Mouse (Mus musculus) yolk sac, embryonic 10.5 days (tissue): ENCODE results near the gene Ruvbl1.

Source experiments
- DNase-seq: peaks from one replicate; pipeline ENCODE4 v3.0.0-alpha.2; 2017; ENCODE audit warnings: low spot score

Ruvbl1 gene

DNA sequence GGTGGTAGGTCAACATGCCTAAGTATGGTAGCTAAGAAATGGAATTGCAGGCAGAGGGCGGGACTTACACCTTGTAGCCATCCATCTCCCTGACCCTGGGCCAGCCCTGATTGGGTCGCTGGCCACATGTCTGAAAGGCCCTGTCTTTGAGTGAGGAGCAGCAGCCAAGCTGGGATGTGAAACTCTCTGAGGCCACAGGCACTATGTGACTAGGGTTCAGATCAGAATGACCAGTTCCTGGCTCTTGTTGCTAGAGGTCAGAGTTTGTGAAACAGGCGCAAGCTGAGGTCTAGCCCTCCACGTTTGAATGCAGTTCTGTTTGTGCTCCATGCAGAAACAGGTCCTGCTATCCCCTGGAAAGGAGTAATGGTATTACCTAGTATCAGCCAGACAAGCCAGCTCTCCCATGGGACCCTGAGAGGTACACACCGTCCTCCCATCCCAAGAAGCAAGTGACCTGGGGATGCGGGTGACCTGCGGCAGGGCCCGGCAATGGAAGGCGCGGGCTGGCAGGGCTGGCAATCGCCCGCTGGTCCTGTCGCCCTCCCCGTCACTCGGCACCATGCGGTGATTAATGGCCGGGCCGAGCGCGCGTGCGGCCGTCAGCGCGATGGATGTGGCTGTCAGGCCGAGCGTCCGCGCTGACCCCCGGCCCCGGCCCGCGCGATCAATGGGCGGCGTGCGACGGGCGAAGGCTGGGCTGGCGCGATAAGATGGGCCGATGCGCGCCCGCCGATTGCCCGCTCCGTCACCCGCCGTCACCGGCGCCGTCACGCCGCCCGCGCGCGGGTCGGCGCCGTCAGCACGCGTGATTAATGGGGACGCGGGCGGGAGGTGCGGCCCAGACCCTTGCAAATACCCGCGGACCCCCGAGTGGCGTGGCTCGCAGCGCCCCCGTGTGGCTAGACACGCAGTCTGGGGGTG is 34.5 kb downstream of the Ruvbl1 start:
- DNase-seq, result peak; percentile 33

- no peak for DNase-seq
Measured at GRCm38 (mm10) chr6:88500405-88500767, 35.2 kb downstream of the Ruvbl1 start.

GRCm38 (mm10) chr6:88502030-88502970 is 37.1 kb downstream of the Ruvbl1 start:
- no peak for DNase-seq

DNA sequence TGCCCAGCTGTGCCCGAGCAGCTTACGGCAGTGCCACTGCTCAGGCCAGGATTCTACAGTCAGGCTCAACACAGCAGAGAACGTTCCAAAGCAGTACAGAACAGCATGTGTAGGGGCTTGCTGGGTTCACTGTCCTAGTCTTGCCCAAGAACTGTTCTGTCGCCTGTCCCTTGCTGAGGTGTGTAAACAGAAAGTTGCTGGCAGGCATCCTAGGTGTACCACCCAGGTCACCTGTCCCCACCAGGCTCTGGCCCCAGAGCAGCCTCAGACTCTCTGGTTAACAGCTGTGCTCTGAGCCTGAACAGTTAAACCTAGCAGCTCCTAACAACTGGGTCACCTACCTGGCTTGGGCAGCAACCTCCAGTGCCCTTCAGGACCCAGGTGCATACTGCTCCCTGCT is 37.8 kb downstream of the Ruvbl1 start:
- DNase-seq, result no peak

GRCm38 (mm10) chr6:88513984-88514383 is 48.8 kb downstream of the Ruvbl1 start:
- no peak for DNase-seq

DNA sequence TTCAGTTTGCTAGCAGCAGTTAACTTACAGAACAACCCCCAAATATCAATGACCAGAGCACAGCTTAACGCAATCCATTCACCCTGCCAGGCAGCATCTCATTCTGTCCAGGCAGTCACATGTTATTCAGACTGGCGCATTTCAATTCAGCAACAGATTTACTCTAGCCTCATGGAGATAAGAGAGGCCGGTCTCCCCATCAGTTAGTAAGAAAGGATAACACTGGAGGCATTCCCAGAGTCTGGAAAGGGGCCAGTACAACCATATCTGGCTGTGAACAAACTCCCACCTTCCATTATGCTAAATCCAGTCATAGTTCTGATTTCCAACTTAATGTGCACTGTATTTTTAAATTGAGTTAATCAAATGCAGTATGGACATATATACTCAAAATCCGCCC is 49.3 kb downstream of the Ruvbl1 start:
- no peak for DNase-seq

- no peak for DNase-seq
Measured at GRCm38 (mm10) chr6:88515971-88516370, 50.8 kb downstream of the Ruvbl1 start.

DNA sequence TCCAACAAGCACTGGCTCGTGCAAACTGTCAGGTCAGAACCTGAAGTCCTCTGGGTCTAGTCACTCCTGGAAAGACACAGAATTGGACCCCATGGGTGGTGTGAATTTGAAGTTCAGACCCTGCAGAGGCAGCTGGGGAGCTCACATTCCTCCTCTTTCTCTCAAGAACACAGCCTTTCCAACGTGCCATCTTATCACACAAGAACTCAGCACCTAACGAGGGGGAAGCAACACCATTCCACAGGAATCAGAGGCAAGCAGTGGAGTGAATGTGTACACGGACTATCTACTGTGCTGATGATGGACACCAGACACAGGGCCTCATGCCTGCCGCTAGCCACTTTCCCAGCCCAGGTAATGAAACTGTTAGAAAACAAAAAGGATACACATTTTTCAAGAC is 51.5 kb downstream of the Ruvbl1 start:
- no peak for DNase-seq

DNA sequence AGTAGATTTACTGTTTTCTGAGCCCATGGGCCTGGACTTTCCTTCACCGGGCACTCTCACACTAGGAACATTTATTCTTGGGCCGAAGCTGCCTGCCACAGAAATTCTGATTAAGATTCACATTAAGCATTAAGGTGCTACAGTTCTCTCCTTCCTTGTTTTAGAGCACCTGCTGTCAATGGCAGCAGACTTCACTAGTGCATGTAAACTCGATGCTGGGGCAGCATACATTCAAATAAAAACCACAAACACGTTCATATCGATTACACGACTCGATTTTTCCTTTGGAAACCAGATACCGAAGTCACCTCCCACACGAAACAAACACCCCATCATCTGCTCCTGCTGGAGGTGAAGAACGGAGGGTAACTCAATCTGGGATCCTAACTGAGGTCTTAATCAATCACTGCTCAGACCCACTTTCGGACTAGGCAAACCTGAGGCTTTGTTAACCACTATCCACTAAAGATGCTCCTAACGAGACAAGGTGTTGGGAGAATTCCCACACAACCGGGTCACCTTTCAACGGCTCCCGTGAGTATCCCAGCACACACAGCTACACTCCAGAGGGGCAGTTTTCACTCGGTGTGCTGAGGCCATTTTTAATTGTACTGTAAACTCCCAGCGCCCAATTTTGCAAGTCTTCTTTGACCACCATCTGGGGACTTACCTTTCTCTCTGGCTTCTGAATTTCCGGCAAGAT is 52.6 kb downstream of the Ruvbl1 start:
- no peak for DNase-seq

- DNase-seq, result peak; percentile 95
Measured at GRCm38 (mm10) chr6:88518404-88519263, 53.4 kb downstream of the Ruvbl1 start, which contains the start of gene Sec61a1. Gene Sec61a1, minus strand, starts transcription at chr6:88518905.

GRCm38 (mm10) chr6:88521821-88522220 is 56.6 kb downstream of the Ruvbl1 start:
- no peak for DNase-seq

DNA sequence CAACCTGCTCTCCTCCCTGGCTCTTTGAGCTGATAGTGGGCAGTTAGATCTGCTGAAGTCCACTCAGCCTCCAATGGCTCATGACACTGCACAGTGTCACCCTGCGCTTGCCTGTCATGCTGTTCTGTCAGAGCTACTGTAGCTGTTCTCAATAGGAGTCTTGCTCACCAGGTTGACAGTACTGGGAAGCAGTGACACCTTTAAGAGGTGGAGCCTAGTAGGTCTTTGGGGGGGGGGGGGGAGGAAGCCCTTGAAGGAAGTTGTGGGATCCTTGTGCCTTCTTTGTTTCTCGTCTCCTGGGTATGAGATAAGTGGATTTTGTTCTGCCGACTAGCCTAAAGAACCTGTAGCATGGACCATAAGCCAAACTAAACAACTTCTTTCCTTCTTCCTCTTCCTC is 57.4 kb downstream of the Ruvbl1 start:
- no peak for DNase-seq

- DNase-seq, result no peak
Measured at GRCm38 (mm10) chr6:88523043-88523442, 57.8 kb downstream of the Ruvbl1 start.

- no peak for DNase-seq
Measured at GRCm38 (mm10) chr6:88523451-88523850, 58.2 kb downstream of the Ruvbl1 start.

DNA sequence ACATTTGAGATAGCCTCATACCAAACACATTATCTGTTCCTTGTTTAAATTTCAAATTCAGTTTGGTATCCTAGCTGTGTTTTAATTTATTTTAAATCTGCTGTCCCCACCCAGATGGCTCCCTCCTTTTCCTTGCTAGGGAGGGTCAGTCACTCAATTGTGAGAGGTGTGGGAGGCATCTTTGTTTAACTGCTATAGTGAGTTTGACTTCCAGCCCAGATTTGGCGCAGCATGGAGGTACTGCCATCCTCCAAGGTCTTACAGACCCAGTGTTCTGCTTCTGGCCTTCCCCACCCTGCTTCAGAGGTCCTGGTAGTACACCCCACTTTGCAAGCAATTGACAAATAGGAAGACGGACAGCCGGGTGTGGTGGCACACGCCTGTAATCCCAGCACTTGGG is 58.8 kb downstream of the Ruvbl1 start:
- no peak for DNase-seq

- DNase-seq, result no peak
Measured at GRCm38 (mm10) chr6:88530306-88530705, 65.1 kb downstream of the Ruvbl1 start.

- no peak for DNase-seq
Measured at GRCm38 (mm10) chr6:88540093-88540755, 75.0 kb downstream of the Ruvbl1 start.

DNA sequence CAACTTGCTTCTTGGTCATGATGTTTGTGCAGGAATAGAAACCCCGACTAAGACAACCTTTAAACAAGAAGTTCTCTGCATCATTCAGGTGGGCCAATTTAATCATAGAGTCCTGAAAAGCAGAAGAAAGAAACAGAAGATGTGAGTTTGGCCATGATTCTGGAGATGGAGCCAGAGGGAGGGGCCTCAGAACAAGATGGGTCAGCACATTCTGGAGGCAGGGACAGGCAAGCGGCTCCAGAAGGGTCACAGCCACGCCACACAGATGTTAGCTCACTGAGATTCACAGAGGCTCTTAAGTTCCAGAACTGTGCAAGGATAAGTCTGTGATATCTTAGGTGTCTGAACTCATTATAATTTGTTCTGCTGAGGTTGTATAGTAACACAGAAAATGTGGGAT is 79.0 kb downstream of the Ruvbl1 start:
- DNase-seq, result no peak

- DNase-seq, result no peak
Measured at GRCm38 (mm10) chr6:88544644-88545396, 79.6 kb downstream of the Ruvbl1 start.

DNA sequence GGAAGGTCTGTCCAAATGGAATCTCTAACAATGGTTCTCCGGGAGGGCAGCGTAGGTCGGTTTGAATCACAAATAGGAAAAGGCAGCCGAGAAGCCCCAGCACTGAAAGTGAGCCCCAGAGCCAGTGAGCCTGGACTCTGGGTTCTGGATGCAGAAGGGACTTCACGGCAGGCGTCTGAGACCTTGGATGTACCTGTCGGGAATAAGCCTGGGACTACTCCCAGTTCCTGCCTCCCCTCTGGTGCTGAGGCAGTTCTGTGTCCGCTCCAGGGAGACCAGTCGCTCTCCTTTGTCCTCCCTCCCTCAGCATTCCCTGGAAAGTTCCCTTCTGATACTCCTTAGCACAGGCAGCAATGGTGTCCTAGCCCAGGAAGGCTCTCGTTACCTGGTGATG is 80.2 kb downstream of the Ruvbl1 start:
- DNase-seq, result no peak
